Mouse (Mus musculus): ENCODE results near the gene Spg20. TPM values are rescaled to one million over a fixed set of nuclear protein-coding genes. Genes with fewer than 3 reads are reported as not detected.

Spg20 gene
- polyA plus RNA-seq, 1 experiment from 2014 or later, result 18.7 TPM

- no peak overlapping the region for H3K4me2 ChIP-seq (replicated peaks; ENCODE audit: low read depth, low read length)
- no peak overlapping the region for H3K4me3 ChIP-seq (ENCODE audit: low read depth, low read length)
- H3K9ac ChIP-seq (replicated peaks; ENCODE audit: low read depth), result no peak overlapping the region
Observed at GRCm38 (mm10) chr3:55115989-55116388, 4.1 kb downstream of the Spg20 start.

DNA sequence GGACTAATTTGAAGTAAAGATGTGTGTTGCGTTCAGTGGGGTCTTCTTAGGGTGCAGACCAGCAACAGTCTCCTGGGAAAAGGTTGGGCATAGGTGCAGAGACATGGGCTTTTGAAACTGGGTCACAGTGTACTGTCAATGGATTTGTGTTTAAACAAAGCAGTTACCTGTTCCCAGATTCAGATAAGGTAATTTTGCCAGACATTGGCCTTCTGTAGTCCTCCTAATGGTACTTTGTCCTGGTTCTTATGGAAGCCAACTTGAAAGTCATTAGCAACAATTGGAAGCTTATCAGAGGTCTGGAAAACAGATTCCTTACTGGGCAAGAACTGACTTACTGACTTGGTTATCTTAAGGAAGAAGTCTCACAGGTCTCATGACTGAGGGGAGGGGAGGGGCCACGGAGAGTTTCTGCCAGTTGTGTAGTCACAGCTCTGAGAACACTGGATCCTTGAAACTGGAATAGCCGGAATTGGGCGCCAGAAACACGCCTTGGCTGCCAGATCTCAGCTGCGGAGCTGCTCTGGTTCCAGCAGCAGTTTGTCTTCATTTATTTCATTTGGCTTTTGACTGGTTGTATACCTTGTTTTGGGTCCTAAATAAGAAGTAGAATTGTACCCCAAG lies 7.5 kb downstream of the Spg20 start:
- H3K27ac ChIP-seq (ENCODE audit: low read length), result no peak overlapping the region
- peak; percentile 53 for DNase-seq (ENCODE audit: low spot score)
- H3K9me3 ChIP-seq (ENCODE audit: low read length), result no peaks in the 10 kb centered on the region
- H3K27me3 ChIP-seq (replicated peaks; ENCODE audit: insufficient read depth, low read length), result no peaks in the 10 kb centered on the region
- WGBS, result 65% methylated on average over 6 of the region's 6 CpGs
- 0 out of 2 replicates have a peak, but pooled peaks cover 12% of the 10 kb centered on the region for H3K36me3 ChIP-seq (ENCODE audit: insufficient read depth, low read length)
- TF ChIP-seq EP300 (IDR thresholded peaks at IDR 0.05) (no peak), CTCF (IDR thresholded peaks at IDR 0.05) (no peak)
- H3K4me1 ChIP-seq (ENCODE audit: insufficient read depth, low read depth, low read length), result no peaks in the 10 kb centered on the region
- no peak overlapping the region for H3K4me3 ChIP-seq (ENCODE audit: low read depth, low read length)
- H3K4me2 ChIP-seq (replicated peaks; ENCODE audit: low read depth, low read length), result no peak overlapping the region
- no peak overlapping the region for H3K9ac ChIP-seq (replicated peaks; ENCODE audit: low read depth)
- peak; percentile 48 for ATAC-seq

More at GRCm38 (mm10) chr3:55115989-55116388, 4.1 kb downstream of the Spg20 start:
- Histone ChIP-seq H3K27ac (ENCODE audit: low read length) (no peak overlapping the region), H3K9me3 (ENCODE audit: low read length) (no peaks in the 10 kb centered on the region), H3K36me3 (ENCODE audit: insufficient read depth, low read length) (no peaks in the 10 kb centered on the region), H3K4me1 (ENCODE audit: insufficient read depth, low read depth, low read length) (peaks cover 9% of the 10 kb centered on the region; the same call in 1 of the 2 replicates), H3K27me3 (replicated peaks; ENCODE audit: insufficient read depth, low read length) (no peaks in the 10 kb centered on the region)
- 85% methylated on average over 8 of the region's 8 CpGs for WGBS
- TF ChIP-seq EP300 (IDR thresholded peaks at IDR 0.05) (no peak), CTCF (IDR thresholded peaks at IDR 0.05) (no peak)
- no peak for ATAC-seq
- no peak for DNase-seq (ENCODE audit: low spot score)

DNA sequence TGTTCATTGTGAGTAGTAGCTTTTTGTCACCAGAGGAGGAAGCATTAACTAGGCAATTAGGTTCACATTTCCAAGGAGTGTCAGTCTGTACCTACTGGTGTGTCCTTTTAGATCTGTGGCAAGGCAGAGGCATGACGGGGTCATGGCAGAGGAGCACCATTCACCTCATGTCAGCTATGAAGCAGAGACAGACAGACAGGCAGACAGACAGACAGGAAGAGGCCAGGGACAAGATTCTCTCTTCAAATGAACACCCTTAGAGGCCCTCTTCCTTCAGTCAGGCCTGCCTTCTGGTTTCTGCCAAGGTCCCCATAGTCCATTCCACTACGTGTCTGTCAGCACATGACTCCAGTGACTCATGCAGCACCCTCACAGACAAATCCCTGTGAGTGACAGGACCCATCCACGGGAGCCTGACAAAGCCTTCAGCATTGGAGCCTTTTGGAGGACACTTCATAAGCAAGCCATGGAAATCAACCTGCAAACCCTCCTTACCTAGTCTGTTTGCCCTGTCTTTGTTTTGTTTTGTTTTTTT lies 10.5 kb downstream of the Spg20 start:
- peaks cover 18% of the 10 kb centered on the region; the same call in 1 of the 2 replicates for H3K36me3 ChIP-seq (ENCODE audit: insufficient read depth, low read length)
- WGBS, result 77% methylated on average over 3 of the region's 3 CpGs
- no peak for DNase-seq (ENCODE audit: low spot score)
- no peaks in the 10 kb centered on the region for H3K9me3 ChIP-seq (ENCODE audit: low read length)
- H3K27ac ChIP-seq (ENCODE audit: low read length), result no peak overlapping the region
- no peak overlapping the region for H3K4me2 ChIP-seq (replicated peaks; ENCODE audit: low read depth, low read length)
- H3K4me1 ChIP-seq (ENCODE audit: insufficient read depth, low read depth, low read length), result no peaks in the 10 kb centered on the region
- H3K9ac ChIP-seq (replicated peaks; ENCODE audit: low read depth), result no peak overlapping the region
- TF ChIP-seq EP300 (IDR thresholded peaks at IDR 0.05) (no peak), CTCF (IDR thresholded peaks at IDR 0.05) (no peak)
- ATAC-seq, result no peak
- no peak overlapping the region for H3K4me3 ChIP-seq (ENCODE audit: low read depth, low read length)
- H3K27me3 ChIP-seq (replicated peaks; ENCODE audit: insufficient read depth, low read length), result no peaks in the 10 kb centered on the region

DNA sequence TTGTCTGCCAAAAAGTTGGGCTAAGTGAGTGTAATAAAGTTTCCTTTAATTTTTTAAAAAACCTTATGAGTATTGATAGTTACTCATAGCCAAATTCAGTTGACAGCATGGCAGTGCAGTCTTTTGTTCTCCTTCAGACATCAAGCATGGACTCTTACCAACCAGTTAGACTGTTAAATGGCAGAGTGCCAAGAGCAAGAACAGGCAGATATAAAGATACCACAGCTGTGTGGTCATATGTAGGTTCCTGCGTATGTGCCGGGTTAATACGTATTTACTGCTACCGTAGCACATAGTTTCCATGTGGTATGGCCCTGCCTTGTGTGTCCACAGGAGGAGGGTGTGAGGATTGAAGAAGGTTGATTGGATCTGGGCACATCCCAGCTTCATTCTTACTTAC lies 11.2 kb downstream of the Spg20 start:
- WGBS, result 87% methylated on average over 4 of the region's 4 CpGs
- TF ChIP-seq EP300 (IDR thresholded peaks at IDR 0.05) (no peak), CTCF (IDR thresholded peaks at IDR 0.05) (no peak)
- DNase-seq (ENCODE audit: low spot score) (no peak), ATAC-seq (no peak)
- no peak overlapping the region for H3K4me3 ChIP-seq (ENCODE audit: low read depth, low read length)
- no peak overlapping the region for H3K4me2 ChIP-seq (replicated peaks; ENCODE audit: low read depth, low read length)
- no peak overlapping the region for H3K9ac ChIP-seq (replicated peaks; ENCODE audit: low read depth)
- H3K27me3 ChIP-seq (replicated peaks; ENCODE audit: insufficient read depth, low read length), result no peaks in the 10 kb centered on the region
- H3K4me1 ChIP-seq (ENCODE audit: insufficient read depth, low read depth, low read length), result no peaks in the 10 kb centered on the region
- no peak overlapping the region for H3K27ac ChIP-seq (ENCODE audit: low read length)
- peaks cover 23% of the 10 kb centered on the region; the same call in 1 of the 2 replicates for H3K36me3 ChIP-seq (ENCODE audit: insufficient read depth, low read length)
- no peaks in the 10 kb centered on the region for H3K9me3 ChIP-seq (ENCODE audit: low read length)

GRCm38 (mm10) chr3:55129181-55129692 lies 17.3 kb downstream of the Spg20 start:
- Histone ChIP-seq H3K9ac (replicated peaks; ENCODE audit: low read depth) (no peak overlapping the region), H3K4me3 (ENCODE audit: low read depth, low read length) (no peak overlapping the region), H3K36me3 (ENCODE audit: insufficient read depth, low read length) (peaks cover 40% of the 10 kb centered on the region), H3K27me3 (replicated peaks; ENCODE audit: insufficient read depth, low read length) (no peaks in the 10 kb centered on the region), H3K4me2 (replicated peaks; ENCODE audit: low read depth, low read length) (no peak overlapping the region), H3K4me1 (ENCODE audit: insufficient read depth, low read depth, low read length) (no peaks in the 10 kb centered on the region), H3K9me3 (ENCODE audit: low read length) (no peaks in the 10 kb centered on the region), H3K27ac (ENCODE audit: low read length) (no peak overlapping the region)
- DNase-seq (ENCODE audit: low spot score) (no peak), ATAC-seq (no peak)
- TF ChIP-seq EP300 (IDR thresholded peaks at IDR 0.05), result no peak
- TF ChIP-seq CTCF (IDR thresholded peaks at IDR 0.05), result no peak
- 82% methylated on average over 4 of the region's 4 CpGs for WGBS

DNA sequence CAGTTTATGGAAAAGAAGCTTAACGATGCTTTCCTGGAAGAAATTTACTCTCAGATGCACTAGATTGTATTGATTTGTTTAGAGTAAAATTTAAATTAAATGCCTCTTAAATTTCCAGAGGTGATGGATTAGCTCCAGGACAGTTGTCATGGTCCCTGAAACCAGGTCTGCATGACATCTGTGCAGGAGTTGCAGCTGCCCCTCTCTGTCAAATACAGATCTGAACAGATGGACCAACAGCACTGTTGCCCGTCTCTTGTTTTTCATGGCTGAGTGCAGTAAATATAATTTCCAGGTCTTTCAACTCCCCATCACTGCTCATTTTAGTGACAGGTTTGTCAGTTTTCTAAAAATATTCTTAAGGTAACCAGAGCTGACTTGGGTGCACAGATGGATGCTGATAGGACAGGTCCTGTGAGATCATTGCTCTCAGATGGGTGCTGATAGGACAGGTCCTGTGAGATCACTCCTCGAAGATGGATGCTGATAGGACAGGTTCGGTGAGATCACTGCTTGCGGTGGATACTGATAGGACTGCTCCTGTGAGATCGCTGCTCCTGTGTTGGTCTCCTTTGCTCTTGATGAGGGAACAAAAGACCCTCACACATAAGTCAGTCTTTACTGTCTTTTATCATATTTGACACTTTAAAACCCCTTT lies 19.8 kb downstream of the Spg20 start:
- Histone ChIP-seq H3K27ac (ENCODE audit: low read length) (no peak overlapping the region), H3K4me1 (ENCODE audit: insufficient read depth, low read depth, low read length) (no peaks in the 10 kb centered on the region), H3K36me3 (ENCODE audit: insufficient read depth, low read length) (peaks cover 48% of the 10 kb centered on the region), H3K9ac (replicated peaks; ENCODE audit: low read depth) (no peak overlapping the region), H3K27me3 (replicated peaks; ENCODE audit: insufficient read depth, low read length) (no peaks in the 10 kb centered on the region), H3K4me2 (replicated peaks; ENCODE audit: low read depth, low read length) (no peak overlapping the region), H3K4me3 (ENCODE audit: low read depth, low read length) (no peak overlapping the region), H3K9me3 (ENCODE audit: low read length) (no peaks in the 10 kb centered on the region)
- DNase-seq (ENCODE audit: low spot score) (no peak), ATAC-seq (no peak)
- TF ChIP-seq CTCF (IDR thresholded peaks at IDR 0.05) (no peak), EP300 (IDR thresholded peaks at IDR 0.05) (no peak)
- WGBS, result 94% methylated on average over 6 of the region's 6 CpGs
